Mouse (Mus musculus) small intestine, adult 2 months (tissue): Measurements from ENCODE around the gene Ttc39d. TPM values are rescaled to one million over a fixed set of nuclear protein-coding genes. Genes with fewer than 3 reads are reported as not detected.

Experiments used
- H3K27ac ChIP-seq: fragments of 200-500 bp; 2 replicates; pipeline ENCODE4 v1.5.1; 2012; ENCODE audit warnings: low read depth, low read length, control low read depth, inconsistent platforms; ENCODE audit not compliant: insufficient read depth
- H3K27me3 ChIP-seq: fragments of 200-500 bp; 2 replicates; pipeline ENCODE4 v1.6.1; 2012; ENCODE audit warnings: mild to moderate bottlenecking, moderate library complexity, low read length, inconsistent platforms; ENCODE audit not compliant: control insufficient read depth, insufficient read depth
- H3K36me3 ChIP-seq: fragments of 200-500 bp; 2 replicates; pipeline ENCODE4 v1.6.1; 2012; ENCODE audit warnings: mild to moderate bottlenecking, low read length, control low read depth, inconsistent platforms; ENCODE audit not compliant: control insufficient read depth, insufficient read depth
- H3K4me1 ChIP-seq: fragments of 200-500 bp; 2 replicates; pipeline ENCODE4 v1.6.1; 2012; ENCODE audit warnings: low read length, inconsistent platforms, mixed read lengths; ENCODE audit not compliant: control insufficient read depth, insufficient read depth, insufficient read length
- H3K4me3 ChIP-seq: fragments of 200-500 bp; 2 replicates; pipeline ENCODE4 v1.5.1; 2012; ENCODE audit warnings: low read depth, mild to moderate bottlenecking, control low read depth, inconsistent platforms, low read length, moderate library complexity
- CTCF ChIP-seq: fragments of 200-500 bp; IDR thresholded peaks from 2 replicates; pipeline ENCODE4 v1.5.1; 2012; ENCODE audit warnings: low read depth, mild to moderate bottlenecking, control low read depth, inconsistent platforms, low read length, moderate library complexity, mixed read lengths; ENCODE audit not compliant: insufficient replicate concordance, insufficient read length; ENCODE audit errors: extremely low read depth
- POLR2A ChIP-seq: fragments of 200-500 bp; IDR thresholded peaks from 2 replicates; pipeline ENCODE4 v1.6.1; 2012; ENCODE audit warnings: low read depth, mild to moderate bottlenecking, control low read depth, inconsistent platforms, low read length, moderate library complexity
- WGBS: fragments of 180-500 bp; shearing (Covaris S2); methylation state at CpG from one replicate; pipeline ENCODE4 v1.1.7; 2018; 5-methylcytosine and 5-hydroxymethylcytosine counted together
- polyA plus RNA-seq: library from polyadenylated mRNA; depleted of rRNA; stranded (reverse); fragments of >200 nt; gene quantifications from 2 replicates; pipeline ENCODE4 v1.2.3, GENCODE M21; 2012

Gene Ttc39d
- polyA plus RNA-seq, 1 experiment: not detected

- Histone ChIP-seq H3K36me3 (peaks cover 10% of the 10 kb centered on the region), H3K4me1 (peaks cover 22% of the 10 kb centered on the region), H3K27me3 (no peaks in the 10 kb centered on the region), H3K4me3 (no peak overlapping the region), H3K27ac (no peak overlapping the region)
- TF ChIP-seq POLR2A (no peak), CTCF (no peak)
- WGBS: 57% methylated on average over 7 of the region's 7 CpGs
These were observed 27.1 kb downstream of the Ttc39d start for GRCm38 (mm10) chr17:80234376-80234775.

GRCm38 (mm10) chr17:80235477-80235876 is 28.2 kb downstream of the Ttc39d start:
- Histone ChIP-seq H3K27ac (no peak overlapping the region), H3K36me3 (peaks cover 13% of the 10 kb centered on the region), H3K4me1 (peaks cover 16% of the 10 kb centered on the region), H3K4me3 (no peak overlapping the region), H3K27me3 (no peaks in the 10 kb centered on the region)
- 79% methylated on average over 3 of the region's 3 CpGs for whole genome bisulfite sequencing
- no peak for TF ChIP-seq CTCF

DNA sequence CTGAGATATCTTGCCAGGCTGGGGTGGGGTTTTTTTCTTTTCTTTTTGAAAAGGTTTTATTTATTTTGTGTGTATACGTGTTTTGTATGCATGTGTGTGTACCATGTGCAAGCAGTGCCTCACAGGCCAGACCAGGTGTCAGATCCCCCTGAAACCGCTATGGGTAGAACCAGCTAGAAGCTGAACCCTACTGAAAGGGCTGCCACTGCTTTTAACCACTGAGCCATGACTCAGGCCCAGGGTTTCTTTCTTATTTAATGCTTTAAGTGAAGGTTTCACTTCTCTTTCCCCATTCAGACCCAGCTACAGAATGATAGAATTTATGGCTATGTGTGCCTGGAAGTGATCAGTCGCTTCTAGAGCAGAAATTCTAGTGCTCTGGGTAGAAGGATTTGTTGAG is 29.5 kb downstream of the Ttc39d start:
- Histone ChIP-seq H3K36me3 (peaks cover 22% of the 10 kb centered on the region), H3K27me3 (no peaks in the 10 kb centered on the region), H3K4me1 (peaks cover 8% of the 10 kb centered on the region; the same call in 1 of the 2 replicates), H3K4me3 (no peak overlapping the region), H3K27ac (no peak overlapping the region)
- no peak for TF ChIP-seq POLR2A
- no peak for TF ChIP-seq CTCF
- 93% methylated on average over 3 of the region's 3 CpGs for WGBS

DNA sequence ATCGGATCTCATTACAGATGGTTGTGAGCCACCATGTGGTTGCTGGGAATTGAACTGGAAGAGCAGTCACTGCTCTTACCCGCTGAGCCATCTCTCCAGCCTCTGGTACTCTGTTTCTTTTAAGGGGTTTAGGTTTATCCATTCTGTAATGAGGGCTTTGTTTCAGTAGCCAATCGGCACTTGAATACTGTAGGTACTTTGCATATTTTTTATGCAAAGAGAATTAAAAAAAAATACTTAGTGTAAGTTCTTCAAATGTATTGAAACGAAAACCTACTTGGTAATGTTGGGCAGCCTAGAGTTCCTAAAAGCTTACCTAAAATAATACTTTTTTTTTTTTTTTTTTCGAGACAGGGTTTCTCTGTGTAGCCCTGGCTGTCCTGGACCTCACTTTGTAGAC is 30.2 kb downstream of the Ttc39d start:
- H3K4me3 ChIP-seq: no peak overlapping the region
- peaks cover 28% of the 10 kb centered on the region for H3K36me3 ChIP-seq
- H3K27me3 ChIP-seq: no peaks in the 10 kb centered on the region
- H3K4me1 ChIP-seq: peaks cover 8% of the 10 kb centered on the region; the same call in 1 of the 2 replicates
- TF ChIP-seq POLR2A: no peak
- TF ChIP-seq CTCF: no peak
- H3K27ac ChIP-seq: no peak overlapping the region
- 88% methylated on average over 5 of the region's 5 CpGs for WGBS

DNA sequence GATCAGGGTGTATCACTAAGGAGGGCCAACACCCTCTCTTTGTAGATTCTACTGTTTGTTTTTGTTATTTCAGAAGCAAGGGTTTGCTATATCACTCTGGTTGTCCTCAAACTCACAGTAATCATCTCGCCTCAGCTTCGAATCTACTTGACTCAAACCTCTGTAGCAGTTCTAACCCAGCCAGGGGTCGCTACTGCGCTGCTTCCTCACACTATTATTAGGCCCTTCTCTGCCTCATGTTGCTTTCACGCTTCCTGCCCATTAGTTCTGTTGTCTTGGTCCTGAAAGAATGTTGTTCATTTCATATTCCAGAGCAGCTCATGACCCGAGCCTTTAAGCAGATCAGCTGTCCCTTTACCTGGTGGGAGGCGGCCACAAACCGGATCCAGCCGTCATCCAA is 34.3 kb downstream of the Ttc39d start:
- no peaks in the 10 kb centered on the region for H3K4me1 ChIP-seq
- H3K27ac ChIP-seq: no peak overlapping the region
- 89% methylated on average over 9 of the region's 9 CpGs for WGBS
- TF ChIP-seq POLR2A (no peak), CTCF (no peak)
- H3K36me3 ChIP-seq: peaks cover 57% of the 10 kb centered on the region
- no peaks in the 10 kb centered on the region for H3K27me3 ChIP-seq
- no peak overlapping the region for H3K4me3 ChIP-seq

- TF ChIP-seq CTCF (no peak), POLR2A (no peak)
- WGBS: 82% methylated on average over 13 of the region's 13 CpGs
- H3K36me3 ChIP-seq: peaks cover 60% of the 10 kb centered on the region
- H3K27me3 ChIP-seq: no peaks in the 10 kb centered on the region
- no peak overlapping the region for H3K4me3 ChIP-seq
- no peak overlapping the region for H3K27ac ChIP-seq
- H3K4me1 ChIP-seq: no peaks in the 10 kb centered on the region
These were observed 35.9 kb downstream of the Ttc39d start for GRCm38 (mm10) chr17:80243116-80243515.

- H3K27ac ChIP-seq: peak overlapping the region; percentile 5; the same call in 1 of the 2 replicates
These were observed 45.7 kb downstream of the Ttc39d start for GRCm38 (mm10) chr17:80252757-80253525.

More at GRCm38 (mm10) chr17:80252757-80253525, 45.7 kb downstream of the Ttc39d start:
- 85% methylated on average over 13 of the region's 13 CpGs for whole genome bisulfite sequencing
- Histone ChIP-seq H3K36me3 (peaks cover 60% of the 10 kb centered on the region), H3K4me3 (no peak overlapping the region), H3K27me3 (no peaks in the 10 kb centered on the region), H3K4me1 (peaks cover 5% of the 10 kb centered on the region)
- TF ChIP-seq CTCF (no peak), POLR2A (no peak)
